Mouse (Mus musculus) adrenal gland, postnatal 0 days (tissue): ENCODE measurements around the gene Ccnf. TPM values are rescaled to one million over a fixed set of nuclear protein-coding genes. Genes with fewer than 3 reads are reported as not detected.

Experiments used
- microRNA-seq: library from miRNA; unstranded; fragments of <30 nt; microRNA quantifications from one replicate; pipeline ENCODE4, GENCODE M21; 2016; ENCODE audit warnings: borderline replicate concordance; ENCODE audit not compliant: insufficient number of aligned reads
- polyA plus RNA-seq: library from polyadenylated mRNA; unstranded; fragments of >200 nt; fragmentation: Nextera tagmentation; extraction: Ambion mirVana; gene quantifications from 2 replicates; pipeline ENCODE4 v1.2.1, GENCODE M21; 2015

The Ccnf gene
- polyA plus RNA-seq: 8.1 and 10.8 TPM in 2 replicates

DNA sequence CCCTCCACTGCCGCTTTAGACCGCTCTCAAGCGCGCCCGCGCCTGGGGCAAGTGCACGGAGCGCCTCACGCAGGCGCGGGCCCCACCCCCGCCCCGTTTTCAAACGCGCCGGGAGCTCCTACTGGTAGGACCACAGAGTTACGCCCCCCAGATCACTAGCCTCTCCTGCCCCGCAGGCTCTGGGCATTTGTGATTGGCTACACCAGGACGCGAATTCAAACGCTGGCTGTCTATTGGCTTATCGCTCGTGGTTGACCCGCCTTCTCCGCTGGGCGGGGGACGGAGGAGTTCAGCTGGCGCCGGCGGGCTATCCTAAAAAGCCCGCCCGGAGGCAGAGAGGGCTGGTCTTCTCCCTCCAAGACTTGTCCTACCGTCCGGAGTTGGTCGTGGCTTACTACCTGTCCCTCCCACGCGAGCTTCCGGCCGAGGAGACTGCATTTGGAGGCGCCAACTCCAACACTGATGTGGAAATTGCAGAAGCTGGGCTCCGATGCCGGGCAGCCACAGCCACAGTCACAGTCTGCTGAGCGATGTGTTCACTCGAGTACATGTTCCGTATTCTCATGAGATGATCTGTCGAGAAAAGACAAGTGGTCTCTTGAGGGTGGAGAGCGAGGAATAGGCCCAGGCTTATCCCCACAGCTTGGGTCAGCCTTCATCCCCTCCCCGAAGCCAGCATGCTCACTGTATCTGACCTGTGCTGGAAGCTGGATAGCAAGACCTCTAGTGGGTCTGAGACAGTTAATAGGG is at the start of gene Ccnf:
Gene Ccnf (minus strand): TSS at position 165 of the 750 bp plus-strand sequence.

GRCm38 (mm10) chr17:24220435-24221411 is 30.6 kb downstream of the Ccnf start, which contains the start of gene Tedc2:
Gene Tedc2 (minus strand): TSS chr17:24220851.

GRCm38 (mm10) chr17:24209043-24209915 is 42.0 kb downstream of the Ccnf start, which contains the start of gene Ntn3:
Gene Ntn3 (minus strand): TSS chr17:24209531.

GRCm38 (mm10) chr17:24205284-24205888 is 45.9 kb downstream of the Ccnf start, which contains the start of gene Tbc1d24:
Gene Tbc1d24 (minus strand): TSS chr17:24205562.

Small RNAs within 50 kb of the gene (microRNA-seq; reads per million reads assigned to microRNA genes)
- gene Mir5134 (2.1 reads per million), gene Mir6965 (1.1 reads per million)

Other genes starting within 250 kb of the Ccnf start
- gene Prss27, start 213.3 kb downstream of the Ccnf start, polyA plus RNA-seq: 0.18 and 0.22 TPM in 2 replicates
- gene Kctd5, start 178.0 kb downstream of the Ccnf start, polyA plus RNA-seq: 32.3 and 32.9 TPM in 2 replicates
- gene Pdpk1, start 100.6 kb downstream of the Ccnf start, polyA plus RNA-seq: 23.3 and 31.5 TPM in 2 replicates
- gene Amdhd2, start 87.7 kb downstream of the Ccnf start, polyA plus RNA-seq: 35.0 and 47.9 TPM in 2 replicates
- gene Atp6v0c, start 81.8 kb downstream of the Ccnf start, polyA plus RNA-seq: 589 and 650 TPM in 2 replicates
- 2.0 and 2.5 TPM in 2 replicates for gene Tbc1d24, start 45.9 kb downstream of the Ccnf start, polyA plus RNA-seq
- 3.9 and 5.7 TPM in 2 replicates for gene Ntn3, start 42.0 kb downstream of the Ccnf start, polyA plus RNA-seq
- 5.3 and 8.3 TPM in 2 replicates for gene Tedc2, start 30.6 kb downstream of the Ccnf start, polyA plus RNA-seq
- gene Abca17, start 99.6 kb upstream of the Ccnf start, polyA plus RNA-seq: not detected in 2 replicates
- 8.5 and 9.1 TPM in 2 replicates for gene Abca3, start 100.5 kb upstream of the Ccnf start, polyA plus RNA-seq
- 110 and 123 TPM in 2 replicates for gene Rnps1, start 163.1 kb upstream of the Ccnf start, polyA plus RNA-seq
- gene Eci1, start 175.2 kb upstream of the Ccnf start, polyA plus RNA-seq: 161 and 184 TPM in 2 replicates
- gene Dnase1l2, start 191.6 kb upstream of the Ccnf start, polyA plus RNA-seq: 0.84 and 1.2 TPM in 2 replicates
- gene E4f1, start 218.8 kb upstream of the Ccnf start, polyA plus RNA-seq: 19.6 and 21.0 TPM in 2 replicates
- 63.5 and 100 TPM in 2 replicates for gene Pgp, start 218.9 kb upstream of the Ccnf start, polyA plus RNA-seq
- gene Bricd5, start 222.4 kb upstream of the Ccnf start, polyA plus RNA-seq: 0.18 TPM in 1 of 2 replicates, not detected in the other
- gene Mlst8, start 227.6 kb upstream of the Ccnf start, polyA plus RNA-seq: 9.9 and 17.7 TPM in 2 replicates
- 7.2 and 10.6 TPM in 2 replicates for gene Caskin1, start 237.1 kb upstream of the Ccnf start, polyA plus RNA-seq